Mouse (Mus musculus): ENCODE results near the gene Ypel5. TPM values are rescaled to one million over a fixed set of nuclear protein-coding genes. Genes with fewer than 3 reads are reported as not detected.

The Ypel5 gene
- total RNA-seq, 2 experiments from 2014 or later: 30.8 to 37.3 TPM

- DNase-seq (ENCODE audit: low spot score in 2 of 2): no peak
Measured at GRCm38 (mm10) chr17:72839000-72839399, 2.7 kb downstream of the Ypel5 start.

- DNase-seq (ENCODE audit: low spot score in 2 of 2): no peak
Measured at GRCm38 (mm10) chr17:72844393-72844792, 8.1 kb downstream of the Ypel5 start.

DNA sequence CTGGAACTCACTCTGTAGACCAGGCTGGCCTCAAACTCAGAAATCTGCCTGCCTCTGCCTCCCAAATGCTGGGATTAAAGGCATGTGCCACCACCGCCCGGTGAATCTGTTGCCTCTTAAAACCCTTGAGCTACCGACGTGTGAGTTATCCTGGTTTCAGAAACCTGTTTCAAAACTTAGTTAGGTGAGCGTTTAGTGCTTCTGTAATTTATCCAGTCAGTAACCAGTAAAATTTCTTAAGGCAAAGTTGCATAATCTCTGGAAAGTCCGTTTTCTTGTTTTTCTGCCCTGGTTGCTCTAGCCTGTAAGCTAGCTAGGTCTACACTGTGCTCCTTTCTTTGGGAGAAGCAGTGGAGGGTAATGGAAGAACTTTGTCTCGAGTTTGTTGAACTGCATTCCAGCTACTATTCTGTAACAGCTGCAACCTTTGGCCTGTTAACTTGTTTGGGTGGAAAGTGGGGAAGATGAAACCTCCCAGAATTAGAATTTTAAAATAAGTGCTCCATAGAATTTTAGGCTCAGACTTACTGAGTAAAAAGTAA is 8.8 kb downstream of the Ypel5 start:
- DNase-seq (ENCODE audit: low spot score in 2 of 2): no peak

DNA sequence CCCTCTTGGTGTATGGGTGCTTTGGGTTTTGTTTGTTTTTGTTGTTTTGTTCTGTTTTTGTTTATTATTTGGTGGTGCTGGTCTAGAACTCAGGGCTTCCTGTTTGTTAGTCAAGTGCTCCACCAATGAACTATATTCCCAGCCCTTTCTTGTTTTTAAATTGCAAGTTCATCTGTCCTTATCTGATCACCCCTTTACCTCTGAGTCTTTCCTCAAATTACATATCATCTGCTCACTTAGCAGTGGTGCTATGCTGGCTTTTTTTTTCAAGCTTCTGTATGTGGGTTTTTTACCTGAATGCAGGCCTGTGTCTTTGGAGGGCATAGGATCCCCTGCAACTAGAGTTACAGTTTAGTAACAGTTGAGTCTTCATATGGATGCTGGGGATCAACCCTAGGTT is 9.3 kb downstream of the Ypel5 start:
- no peak for DNase-seq (ENCODE audit: low spot score in 2 of 2)

GRCm38 (mm10) chr17:72855298-72855697 is 19.0 kb downstream of the Ypel5 start:
- no peak for DNase-seq (ENCODE audit: low spot score in 2 of 2)

GRCm38 (mm10) chr17:72857677-72858633 is 21.7 kb downstream of the Ypel5 start:
- peak in 1 of 2 experiments; percentile 33 for DNase-seq (ENCODE audit: low spot score in 2 of 2)

DNA sequence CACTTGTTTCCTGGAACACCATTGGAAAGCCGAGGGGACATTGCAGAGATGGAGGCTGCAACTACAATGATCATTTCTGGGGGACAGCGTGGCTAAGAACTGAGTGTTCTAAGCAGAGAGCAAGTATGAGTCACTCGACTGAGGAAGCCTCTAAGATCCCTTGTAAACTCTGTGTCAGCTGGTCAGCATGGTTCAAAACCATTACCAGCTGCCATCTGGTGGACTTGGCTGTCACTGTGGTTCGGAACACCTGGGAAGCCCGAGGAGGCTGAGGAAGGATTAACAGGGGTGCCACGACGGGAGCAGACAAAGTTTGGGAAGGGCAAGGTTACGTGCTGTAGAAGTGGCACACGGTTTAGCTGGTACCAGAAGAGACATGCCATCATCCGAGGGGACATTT is 27.0 kb downstream of the Ypel5 start:
- DNase-seq (ENCODE audit: low spot score in 2 of 2): no peak

GRCm38 (mm10) chr17:72866624-72867245 is 30.5 kb downstream of the Ypel5 start:
- DNase-seq (ENCODE audit: low spot score in 2 of 2): no peak

GRCm38 (mm10) chr17:72868181-72868580 is 31.9 kb downstream of the Ypel5 start:
- DNase-seq (ENCODE audit: low spot score in 2 of 2): no peak

DNA sequence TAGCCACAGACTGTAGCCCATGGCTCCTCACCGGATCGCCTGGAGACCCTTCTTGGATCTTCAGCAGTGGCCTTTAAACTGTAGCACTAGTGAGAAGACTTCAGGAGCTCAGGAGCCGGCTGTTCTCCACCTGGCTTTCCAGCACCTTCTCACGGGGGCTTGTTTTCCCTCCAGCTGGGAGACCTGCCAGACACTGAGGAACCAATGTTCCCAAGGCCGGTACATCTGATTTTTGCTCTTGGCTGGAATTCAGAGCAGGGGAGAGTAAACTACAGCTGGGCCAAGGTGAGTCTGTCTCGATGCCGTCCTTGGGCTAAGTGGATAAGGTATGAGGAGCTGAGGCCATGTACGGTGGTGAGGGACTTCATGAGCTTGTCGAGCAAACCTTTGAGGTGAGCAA is 42.7 kb downstream of the Ypel5 start:
- DNase-seq (ENCODE audit: low spot score in 2 of 2): no peak

GRCm38 (mm10) chr17:72880156-72880555 is 43.9 kb downstream of the Ypel5 start:
- DNase-seq (ENCODE audit: low spot score in 2 of 2): no peak

DNA sequence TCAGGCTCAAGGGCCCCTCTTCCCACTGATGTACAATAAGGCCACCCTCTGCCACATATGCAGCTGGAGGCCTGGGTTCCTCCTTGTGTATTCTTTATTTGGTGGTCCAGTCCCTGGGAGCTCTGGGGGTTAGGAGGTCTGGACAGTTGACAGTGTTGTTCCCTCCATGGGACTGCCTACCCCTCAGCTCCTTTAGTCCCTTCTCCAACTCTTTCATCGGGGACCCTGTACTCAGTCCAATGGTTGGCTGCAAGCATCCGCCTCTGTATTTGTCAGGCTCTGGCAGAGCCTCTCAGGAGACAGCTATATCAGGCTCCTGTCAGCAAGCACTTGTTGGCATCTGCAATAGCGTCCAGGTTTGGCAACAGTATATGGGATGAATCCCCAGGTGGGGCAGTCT is 44.8 kb downstream of the Ypel5 start:
- no peak for DNase-seq (ENCODE audit: low spot score in 2 of 2)

GRCm38 (mm10) chr17:72881804-72882203 is 45.6 kb downstream of the Ypel5 start:
- DNase-seq (ENCODE audit: low spot score in 2 of 2): no peak

DNA sequence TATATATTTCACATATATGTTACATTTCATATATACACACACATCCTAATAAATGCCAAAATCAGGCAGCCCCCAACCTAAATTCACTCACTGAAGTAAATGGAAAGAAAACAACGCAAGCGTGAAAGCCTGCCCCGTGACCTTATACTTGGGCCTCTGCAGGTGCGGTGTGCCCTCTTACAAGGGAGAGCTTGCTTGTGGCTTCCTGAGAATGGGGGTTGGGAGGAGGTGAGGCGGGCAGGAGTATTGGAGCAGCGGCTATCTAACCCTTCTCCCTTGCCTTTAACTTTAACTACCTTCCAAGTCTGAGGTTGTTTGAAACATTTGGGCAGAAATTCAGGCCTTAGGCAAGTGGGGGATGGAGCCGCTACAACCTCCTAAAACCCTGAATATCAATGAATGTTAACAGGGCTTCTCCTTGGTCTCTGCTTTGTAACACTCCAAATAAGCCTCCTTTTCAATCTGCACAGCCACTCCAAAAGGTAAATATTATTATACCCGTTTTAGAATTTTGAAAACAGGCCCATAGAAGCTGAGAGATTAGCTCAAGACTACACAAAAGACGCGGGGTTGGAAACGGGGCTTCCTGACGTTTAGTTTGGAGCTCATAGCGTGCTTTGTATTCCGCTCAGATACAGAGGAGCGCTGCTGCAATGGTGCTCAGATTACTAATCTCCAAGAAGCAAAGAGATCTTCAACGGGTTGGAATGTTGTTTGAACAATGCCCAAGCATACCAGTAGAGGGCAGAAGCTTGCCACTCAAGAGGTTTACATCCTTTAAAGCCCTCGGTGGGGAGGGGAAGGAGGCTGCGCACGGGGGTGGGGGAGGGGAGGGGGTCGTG is 53.5 kb downstream of the Ypel5 start:
- peak in 1 of 2 experiments; percentile 42 for DNase-seq (ENCODE audit: low spot score in 2 of 2)

DNA sequence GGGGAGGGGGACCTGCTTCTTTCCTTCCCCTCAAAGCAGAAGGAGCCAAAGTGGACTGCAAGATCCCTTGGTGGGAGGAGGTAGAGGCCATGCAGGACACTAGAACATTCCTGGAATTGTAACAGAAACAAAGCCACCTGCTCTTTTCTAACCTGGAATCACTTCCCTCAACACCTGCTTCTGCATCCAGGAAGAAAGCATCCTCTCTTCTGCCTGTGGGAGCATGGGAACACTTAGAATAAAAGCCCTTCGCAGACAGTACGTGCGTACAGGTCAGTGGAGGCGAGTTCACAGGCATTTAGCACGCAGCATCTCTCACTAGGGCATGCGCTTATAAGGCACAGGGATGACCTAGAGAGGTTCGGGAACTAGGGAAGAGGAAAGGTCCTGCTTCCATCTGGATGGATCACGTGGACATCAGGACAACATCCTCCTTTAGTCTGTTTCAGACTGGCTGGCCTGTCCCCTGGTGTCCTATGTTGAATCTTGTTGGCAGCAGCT is 54.2 kb downstream of the Ypel5 start:
- no peak for DNase-seq (ENCODE audit: low spot score in 2 of 2)

DNA sequence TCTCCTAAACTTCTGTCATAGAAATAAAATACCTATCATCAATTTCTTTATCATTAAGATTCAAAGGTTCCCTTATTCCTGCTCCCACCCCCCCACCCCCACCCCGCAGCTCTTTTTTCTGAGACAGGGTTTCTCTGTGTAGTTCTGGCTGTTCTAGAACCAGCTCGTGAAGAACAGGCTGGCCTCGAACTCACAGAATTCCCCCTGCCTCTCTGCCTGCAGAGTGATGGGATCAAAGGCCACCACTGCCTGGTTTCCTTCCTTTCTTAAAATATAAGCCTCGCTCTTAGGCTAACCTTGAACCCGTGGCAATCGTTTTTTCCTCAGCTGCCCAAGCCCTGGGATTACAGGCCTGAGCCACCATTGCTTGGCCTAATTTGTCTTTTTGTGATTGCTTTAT is 55.3 kb downstream of the Ypel5 start:
- no peak for DNase-seq (ENCODE audit: low spot score in 2 of 2)

GRCm38 (mm10) chr17:72895506-72895905 is 59.3 kb downstream of the Ypel5 start:
- DNase-seq (ENCODE audit: low spot score in 2 of 2): no peak

- DNase-seq (ENCODE audit: low spot score in 2 of 2): no peak
Measured at GRCm38 (mm10) chr17:72897076-72897475, 60.8 kb downstream of the Ypel5 start.

GRCm38 (mm10) chr17:72897961-72898360 is 61.7 kb downstream of the Ypel5 start:
- no peak for DNase-seq (ENCODE audit: low spot score in 2 of 2)

- no peak for DNase-seq (ENCODE audit: low spot score in 2 of 2)
Measured at GRCm38 (mm10) chr17:72898775-72899174, 62.5 kb downstream of the Ypel5 start.

Data from gastrocnemius, postnatal 4 days (tissue).